Mouse (Mus musculus) 3134 (cell line): ENCODE results near the gene Etfb.
"Not testable (repeated sequence)": the region's sequence is repeated elsewhere in the genome, so short reads cannot be mapped to it uniquely, and the experiment has no call there.

Experiments used
- DNase-seq: peaks from one replicate; pipeline ENCODE4 v3.0.0-alpha.2; 2011; ENCODE audit warnings: low spot score; ENCODE audit not compliant: insufficient read length; ENCODE audit errors: extremely low read depth

Gene Etfb

GRCm38 (mm10) chr7:43443917-43444293 lies at the start of gene Etfb, which contains the start of gene Gm45233:
Gene Etfb (plus strand): TSS chr7:43444083.
Gene Gm45233 (plus strand): TSS chr7:43444128.
- DNase-seq: peak; percentile 92

- peak; percentile 61 for DNase-seq
Observed at GRCm38 (mm10) chr7:43399501-43399900, 44.4 kb upstream of the Etfb start.

DNA sequence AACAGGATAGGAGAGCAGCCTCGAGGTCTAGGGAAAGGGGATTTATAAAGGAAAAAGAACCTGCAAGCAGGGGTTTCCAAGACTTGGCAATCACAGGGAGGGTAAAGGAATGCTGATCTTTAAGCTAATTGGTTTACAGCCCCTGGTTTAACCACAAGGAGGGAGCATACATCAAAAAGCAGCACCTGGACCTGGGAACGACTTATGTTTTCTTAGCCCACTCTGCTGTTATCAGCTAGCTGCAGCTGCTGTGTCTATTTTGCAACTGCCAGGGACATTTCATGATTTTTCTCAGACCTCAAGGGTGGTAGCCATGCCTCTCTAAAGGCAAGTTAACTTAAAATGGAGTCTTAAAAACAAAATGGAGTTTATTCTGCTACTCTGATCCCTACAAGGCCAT lies 41.2 kb upstream of the Etfb start:
- no peak for DNase-seq

DNA sequence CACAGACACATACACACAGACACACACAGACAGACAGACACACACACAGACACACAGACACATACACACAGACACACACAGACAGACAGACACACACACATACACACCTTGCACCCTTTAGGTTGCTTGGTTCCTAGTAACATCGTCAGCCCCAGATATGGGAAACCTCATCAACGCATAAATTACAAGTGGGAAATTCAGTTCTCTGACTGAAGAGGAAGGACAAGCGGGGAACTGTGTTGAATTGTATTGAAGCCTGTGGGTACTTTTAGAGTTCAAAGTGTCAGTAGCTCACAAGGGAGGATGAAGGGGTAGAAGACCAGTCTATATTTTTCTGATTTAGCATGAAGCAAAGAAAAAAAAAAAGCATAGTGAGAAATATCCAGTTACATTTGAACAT lies 36.3 kb upstream of the Etfb start:
- DNase-seq: no peak

DNA sequence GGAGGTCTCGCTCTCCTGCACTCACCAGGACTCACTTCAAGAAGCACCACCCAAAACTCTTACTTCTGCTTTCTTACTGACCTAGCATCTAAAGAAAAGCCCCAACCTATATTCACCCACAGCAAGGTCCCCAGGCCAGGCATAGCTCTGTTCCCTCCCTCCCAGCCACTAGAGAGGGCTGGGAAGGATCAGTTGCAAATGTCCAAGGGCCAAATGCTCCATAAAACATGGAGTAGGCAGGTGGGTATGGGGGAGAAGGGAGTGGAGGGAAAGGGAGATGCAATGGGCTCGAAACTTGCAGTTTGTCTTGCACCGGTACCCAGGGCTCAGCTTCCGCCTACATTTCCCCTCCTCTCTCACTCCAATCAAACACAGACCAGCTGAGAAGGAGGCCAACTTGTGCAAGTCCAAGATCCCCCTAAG lies 35.7 kb upstream of the Etfb start, which contains the start of gene Siglecg:
Gene Siglecg (plus strand): TSS at position 74 of the 423 bp plus-strand sequence.
- DNase-seq: no peak

GRCm38 (mm10) chr7:43409084-43409483 lies 34.8 kb upstream of the Etfb start:
- DNase-seq: peak; percentile 23

GRCm38 (mm10) chr7:43411724-43412123 lies 32.2 kb upstream of the Etfb start:
- not testable (repeated sequence) for DNase-seq

- DNase-seq: no peak
Observed at GRCm38 (mm10) chr7:43417298-43417697, 26.6 kb upstream of the Etfb start.

DNA sequence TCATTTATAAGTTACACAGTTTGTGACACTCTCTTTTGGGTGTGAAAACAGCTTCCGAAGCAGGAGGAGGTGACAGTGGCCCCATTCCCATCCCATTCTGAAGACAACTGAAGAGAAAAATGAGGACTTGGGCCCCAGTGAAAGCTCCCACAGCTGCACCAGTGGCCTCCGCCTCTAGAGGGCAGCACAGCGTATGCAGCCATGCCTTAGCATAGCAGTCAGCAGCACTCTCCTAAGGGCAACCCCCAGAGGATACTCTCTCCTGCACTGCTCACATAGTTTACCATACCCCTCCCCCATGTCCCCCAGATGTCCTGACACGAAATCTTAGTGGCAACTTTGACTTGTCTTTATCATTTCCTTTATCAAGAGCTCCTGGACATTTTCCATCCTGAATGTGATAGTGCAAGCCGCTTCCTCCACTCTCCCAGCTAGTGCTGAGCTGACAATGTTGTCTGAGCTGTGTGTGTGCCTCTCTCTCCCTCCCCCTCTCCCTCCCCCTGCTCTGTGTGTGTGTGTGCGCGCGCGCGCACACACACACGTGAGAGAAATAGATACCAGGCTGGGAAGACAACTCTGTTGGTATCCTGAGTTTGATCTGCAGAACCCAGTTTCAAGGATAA lies 20.8 kb upstream of the Etfb start:
- peak; percentile 31 for DNase-seq

GRCm38 (mm10) chr7:43423991-43424625 lies 19.8 kb upstream of the Etfb start:
- no peak for DNase-seq

DNA sequence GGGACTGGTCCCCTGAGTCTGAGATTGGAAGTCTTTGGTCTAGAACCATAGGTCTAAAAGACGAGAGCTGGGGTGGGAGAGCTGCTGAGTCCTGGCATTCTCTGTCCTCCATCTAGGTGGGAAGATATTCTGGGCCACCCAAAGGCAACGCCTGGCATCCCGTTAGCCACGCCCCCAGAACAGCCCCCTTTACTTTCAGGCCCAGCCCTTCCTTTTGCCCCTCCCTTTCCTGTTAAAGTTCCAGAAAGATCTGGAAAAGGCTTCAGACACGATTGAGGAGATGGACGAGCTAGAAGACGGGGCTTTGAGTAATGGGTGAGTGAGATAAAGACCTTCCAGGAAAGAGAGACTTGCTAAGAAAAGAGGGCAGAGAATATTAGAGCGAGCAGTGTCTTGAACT lies 16.5 kb upstream of the Etfb start, which contains the start of gene Lim2:
Gene Lim2 (plus strand): TSS at position 265 of the 400 bp plus-strand sequence.
- DNase-seq: no peak

- no peak for DNase-seq
Observed at GRCm38 (mm10) chr7:43429500-43429899, 14.4 kb upstream of the Etfb start.

GRCm38 (mm10) chr7:43432891-43433290 lies 11.0 kb upstream of the Etfb start:
- no peak for DNase-seq

GRCm38 (mm10) chr7:43434676-43435075 lies 9.2 kb upstream of the Etfb start:
- no peak for DNase-seq

GRCm38 (mm10) chr7:43436341-43437255 lies 7.3 kb upstream of the Etfb start, which contains the start of gene Nkg7:
Gene Nkg7 (plus strand): TSS chr7:43437073.
- no peak for DNase-seq

- DNase-seq: no peak
Observed at GRCm38 (mm10) chr7:43438611-43439010, 5.3 kb upstream of the Etfb start.

DNA sequence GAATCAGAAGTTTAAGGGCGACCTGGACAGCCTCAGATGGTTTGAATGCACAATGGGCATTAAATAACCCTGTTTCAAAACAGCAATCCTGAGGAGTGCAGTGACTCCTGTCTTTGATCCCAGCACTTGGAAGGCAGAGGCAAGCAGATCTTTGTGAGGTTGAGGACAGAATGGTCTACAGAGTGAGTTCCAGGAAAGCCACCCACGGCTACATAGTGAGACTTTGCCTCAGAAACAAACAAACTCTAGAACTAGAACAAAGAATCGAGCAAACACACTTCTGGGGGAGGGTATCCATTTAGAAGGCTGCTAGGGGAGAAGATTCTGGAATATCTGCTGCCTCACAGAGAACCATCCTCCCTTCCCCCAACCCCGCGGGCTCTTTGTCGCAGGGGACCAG lies 3.4 kb upstream of the Etfb start, which contains the start of gene Cldnd2:
Gene Cldnd2 (plus strand): TSS at position 301 of the 400 bp plus-strand sequence.
- DNase-seq: no peak

- DNase-seq: no peak
Observed at GRCm38 (mm10) chr7:43441071-43441470, 2.8 kb upstream of the Etfb start.

- DNase-seq: no peak
Observed at GRCm38 (mm10) chr7:43442684-43443083, 1.2 kb upstream of the Etfb start.

GRCm38 (mm10) chr7:43443126-43443916 lies 562 bp upstream of the Etfb start:
- peak; percentile 70 for DNase-seq
